Mouse (Mus musculus) C3H10T1/2 (cell line): ENCODE measurements around the gene Gm1123. TPM values are rescaled to one million over a fixed set of nuclear protein-coding genes. Genes with fewer than 3 reads are reported as not detected.

Experiments
- polyA plus RNA-seq, 2 experiments: library from polyadenylated mRNA; unstranded; fragments of >200 nt; fragmentation: generic; extraction: Trizol; gene quantifications; one replicate each; pipeline ENCODE4 v1.2.1; 2012; ENCODE audit warnings: missing spikeins in 2 of 2

Gene Gm1123
- not detected for polyA plus RNA-seq

DNA sequence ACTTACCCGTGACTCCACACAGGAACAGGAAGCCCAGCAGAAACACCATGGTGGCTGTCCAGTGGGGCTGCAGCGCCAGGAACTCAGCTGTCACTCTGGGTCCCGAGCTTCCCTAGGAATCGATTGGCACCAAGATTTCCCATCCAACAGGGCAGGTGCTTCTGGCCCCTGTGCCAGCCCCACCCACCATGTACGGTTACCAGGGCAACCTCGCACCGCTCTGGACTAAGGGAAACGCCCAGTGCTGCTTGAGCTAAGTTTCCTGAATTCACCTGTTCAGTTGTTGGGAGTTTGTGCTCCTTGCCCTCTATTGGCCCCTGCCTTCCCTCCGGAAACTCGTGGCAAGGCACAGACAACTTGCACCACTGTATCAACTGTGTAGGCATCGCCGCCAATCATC lies at the start of gene Gm1123:
Gm1123 (minus strand) TSS at position 141 of the 400 bp plus-strand sequence.

DNA sequence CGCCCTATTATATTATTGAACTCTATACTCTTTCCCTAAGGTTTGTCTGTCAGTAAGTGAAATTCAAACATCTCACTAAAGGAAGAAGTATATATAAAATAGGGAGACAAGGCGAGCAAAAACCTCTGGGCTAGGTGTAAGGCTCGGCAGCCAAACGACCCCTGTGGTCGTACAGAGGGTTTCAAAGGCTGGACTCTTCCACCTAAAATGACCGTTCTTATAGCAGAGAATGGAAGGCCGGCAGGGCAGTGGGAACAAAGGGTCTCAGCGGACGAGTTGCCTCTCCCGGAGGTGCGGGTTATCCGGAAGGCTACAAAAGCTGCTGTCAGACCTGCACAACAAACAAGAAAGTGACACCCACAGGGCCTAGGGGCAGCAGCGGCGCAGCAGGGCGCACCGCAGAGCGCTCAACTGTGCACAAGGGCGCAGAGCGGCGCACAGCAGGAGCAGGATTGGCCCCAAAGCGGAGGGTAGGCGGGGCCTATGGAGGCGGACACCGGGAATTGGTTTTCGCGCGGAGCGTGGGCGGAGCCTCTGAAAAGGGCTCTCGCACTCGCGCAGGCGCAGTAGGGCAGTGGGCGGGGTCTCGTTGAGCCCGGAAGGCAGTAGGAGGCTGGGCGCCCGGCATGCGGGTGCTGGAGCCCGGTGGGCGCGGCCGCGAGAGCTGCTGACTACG lies 49.6 kb downstream of the Gm1123 start, which contains the start of gene Faim:
Faim (plus strand) TSS at position 574 of the 676 bp plus-strand sequence.

Other genes starting within 250 kb of the Gm1123 start
- not detected for gene Prr23a1, start 193.2 kb downstream of the Gm1123 start, polyA plus RNA-seq
- not detected for gene Prr23a2, start 179.2 kb downstream of the Gm1123 start, polyA plus RNA-seq
- not detected for gene Prr23a3, start 170.9 kb downstream of the Gm1123 start, polyA plus RNA-seq
- not detected for gene 7420426K07Rik, start 132.6 kb downstream of the Gm1123 start, polyA plus RNA-seq
- not detected for gene Foxl2, start 80.4 kb downstream of the Gm1123 start, polyA plus RNA-seq
- gene Faim, start 49.3 kb downstream of the Gm1123 start, polyA plus RNA-seq, result 10 to 100 TPM in 1 of 2 experiments, 1 to 10 TPM in 1; 7.7 to 20.5 TPM
- 1 to 10 TPM in 1 of 2 experiments, under 1 TPM in 1; 0.62 to 1.1 TPM for gene Pik3cb, start 104.9 kb upstream of the Gm1123 start, polyA plus RNA-seq
- not detected for gene Faiml, start 201.5 kb upstream of the Gm1123 start, polyA plus RNA-seq
- 1 to 10 TPM in 1 of 2 experiments, under 1 TPM in 1; 0.11 to 2.5 TPM for gene Cep70, start 207.7 kb upstream of the Gm1123 start, polyA plus RNA-seq